Mouse (Mus musculus): Measurements from ENCODE around the gene Zc2hc1c. TPM values are rescaled to one million over a fixed set of nuclear protein-coding genes. Genes with fewer than 3 reads are reported as not detected.
"Not testable (repeated sequence)": the region's sequence is repeated elsewhere in the genome, so short reads cannot be mapped to it uniquely, and the experiment has no call there.

Gene Zc2hc1c
- total RNA-seq, 2 experiments from 2014 or later: 0.73 to 1.4 TPM

- not testable (repeated sequence) for DNase-seq (ENCODE audit: low spot score in 2 of 2)
Measured at GRCm38 (mm10) chr12:85281756-85282155, 6.6 kb upstream of the Zc2hc1c start.

GRCm38 (mm10) chr12:85284331-85284730 is 4.1 kb upstream of the Zc2hc1c start:
- no peak for DNase-seq (ENCODE audit: low spot score in 2 of 2)

GRCm38 (mm10) chr12:85284996-85285395 is 3.4 kb upstream of the Zc2hc1c start:
- no peak for DNase-seq (ENCODE audit: low spot score in 2 of 2)

GRCm38 (mm10) chr12:85286941-85287340 is 1.4 kb upstream of the Zc2hc1c start:
- DNase-seq (ENCODE audit: low spot score in 2 of 2): no peak

- DNase-seq (ENCODE audit: low spot score in 2 of 2): peak; percentile 31 to 50
Measured at GRCm38 (mm10) chr12:85287809-85288485, 444 bp upstream of the Zc2hc1c start, which contains the start of gene Acyp1. Gene Acyp1, minus strand, starts transcription at chr12:85288438.

GRCm38 (mm10) chr12:85289157-85290000 is 988 bp downstream of the Zc2hc1c start:
- peak in 1 of 2 experiments; percentile 62 for DNase-seq (ENCODE audit: low spot score in 2 of 2)

- DNase-seq (ENCODE audit: low spot score in 2 of 2): no peak
Measured at GRCm38 (mm10) chr12:85290633-85291032, 2.2 kb downstream of the Zc2hc1c start.

- DNase-seq (ENCODE audit: low spot score in 2 of 2): no peak
Measured at GRCm38 (mm10) chr12:85291541-85291940, 3.1 kb downstream of the Zc2hc1c start.

GRCm38 (mm10) chr12:85292288-85292687 is 3.9 kb downstream of the Zc2hc1c start:
- no peak for DNase-seq (ENCODE audit: low spot score in 2 of 2)

- no peak for DNase-seq (ENCODE audit: low spot score in 2 of 2)
Measured at GRCm38 (mm10) chr12:85292906-85293305, 4.5 kb downstream of the Zc2hc1c start.

GRCm38 (mm10) chr12:85295506-85295905 is 7.1 kb downstream of the Zc2hc1c start:
- DNase-seq (ENCODE audit: low spot score in 2 of 2): no peak

- DNase-seq (ENCODE audit: low spot score in 2 of 2): no peak
Measured at GRCm38 (mm10) chr12:85296915-85297314, 8.5 kb downstream of the Zc2hc1c start.

- DNase-seq (ENCODE audit: low spot score in 2 of 2): no peak
Measured at GRCm38 (mm10) chr12:85297345-85297997, 9.1 kb downstream of the Zc2hc1c start.

- DNase-seq (ENCODE audit: low spot score in 2 of 2): no peak
Measured at GRCm38 (mm10) chr12:85298127-85298834, 9.9 kb downstream of the Zc2hc1c start.

GRCm38 (mm10) chr12:85298835-85299180 is 10.4 kb downstream of the Zc2hc1c start:
- no peak for DNase-seq (ENCODE audit: low spot score in 2 of 2)

GRCm38 (mm10) chr12:85303256-85303655 is 14.9 kb downstream of the Zc2hc1c start:
- DNase-seq (ENCODE audit: low spot score in 2 of 2): no peak

GRCm38 (mm10) chr12:85304725-85305124 is 16.3 kb downstream of the Zc2hc1c start:
- no peak for DNase-seq (ENCODE audit: low spot score in 2 of 2)

- DNase-seq (ENCODE audit: low spot score in 2 of 2): peak; percentile 75 to 81
Measured at GRCm38 (mm10) chr12:85305247-85305892, 17.0 kb downstream of the Zc2hc1c start.

- DNase-seq (ENCODE audit: low spot score in 2 of 2): no peak
Measured at GRCm38 (mm10) chr12:85308651-85309050, 20.3 kb downstream of the Zc2hc1c start.

GRCm38 (mm10) chr12:85330153-85330552 is 41.8 kb downstream of the Zc2hc1c start:
- DNase-seq (ENCODE audit: low spot score in 2 of 2): no peak
